Mouse (Mus musculus) ES-E14 (cell line): ENCODE data around the gene Prss21. TPM values are rescaled to one million over a fixed set of nuclear protein-coding genes. Genes with fewer than 3 reads are reported as not detected.

Experiments used
- DNase-seq: peaks from one replicate; pipeline ENCODE4 v3.0.0-alpha.2; 2013; ENCODE audit warnings: low read depth, low spot score
- H3K27ac ChIP-seq: 2 replicates; pipeline ENCODE4 v1.5.1; 2012; ENCODE audit warnings: low read depth, mild to moderate bottlenecking, low read length, moderate library complexity, mixed read lengths; ENCODE audit not compliant: poor library complexity, insufficient read depth, severe bottlenecking
- H3K36me3 ChIP-seq: 2 replicates; pipeline ENCODE4 v1.6.1; 2012; ENCODE audit warnings: mild to moderate bottlenecking, low read length, moderate library complexity, mixed read lengths; ENCODE audit not compliant: control insufficient read depth, poor library complexity, insufficient read depth, severe bottlenecking
- H3K4me1 ChIP-seq, 2 experiments: fragments of 150-350 bp in 1 of 2; sonication (generic) in 1 of 2; 2 replicates each; pipeline ENCODE4 v1.6.1; 2012; ENCODE audit warnings: low read length in 2 of 2, mild to moderate bottlenecking in 1 of 2, mixed read lengths in 1 of 2; ENCODE audit not compliant: control insufficient read depth in 2 of 2, insufficient read depth in 2 of 2, poor library complexity in 1 of 2
- H3K4me3 ChIP-seq, 2 experiments: fragments of 150-350 bp in 1 of 2; sonication (generic) in 1 of 2; 2 replicates each; pipeline ENCODE4 v1.5.1; 2012; ENCODE audit warnings: low read length in 2 of 2, low read depth in 1 of 2, mild to moderate bottlenecking in 1 of 2, mixed read lengths in 1 of 2; ENCODE audit not compliant: insufficient read depth in 1 of 2, poor library complexity in 1 of 2, severe bottlenecking in 1 of 2
- H3K9ac ChIP-seq: 2 replicates; pipeline ENCODE4 v1.6.1; 2012; ENCODE audit warnings: low read depth, mild to moderate bottlenecking, low read length, mixed read lengths; ENCODE audit not compliant: poor library complexity, insufficient read depth, severe bottlenecking
- H3K9me3 ChIP-seq: fragments of 150-350 bp; sonication (generic); 2 replicates; pipeline ENCODE4 v1.6.1; 2012; ENCODE audit warnings: low read depth, mild to moderate bottlenecking, low read length; ENCODE audit not compliant: control insufficient read depth, insufficient read depth
- CHD2 ChIP-seq: IDR thresholded peaks from 2 replicates; pipeline ENCODE4 v1.6.1; 2014; ENCODE audit warnings: mild to moderate bottlenecking, low read depth, low read length, inconsistent platforms
- HCFC1 ChIP-seq: IDR thresholded peaks from 2 replicates; pipeline ENCODE4 v1.6.1; 2012; ENCODE audit warnings: low read length, inconsistent platforms, borderline replicate concordance; ENCODE audit not compliant: insufficient read depth
- MAFK ChIP-seq: IDR thresholded peaks from 2 replicates; pipeline ENCODE4 v1.6.1; 2014; ENCODE audit warnings: mild to moderate bottlenecking, low read depth, low read length, inconsistent platforms; ENCODE audit not compliant: insufficient read depth
- ZC3H11A ChIP-seq: IDR thresholded peaks from 2 replicates; pipeline ENCODE4 v1.6.1; 2012; ENCODE audit warnings: low read depth, mild to moderate bottlenecking, inconsistent platforms, low read length, borderline replicate concordance
- ZNF384 ChIP-seq: IDR thresholded peaks from 2 replicates; pipeline ENCODE4 v1.6.1; 2012; ENCODE audit warnings: low read depth, low read length, inconsistent platforms
- in situ Hi-C, 2 experiments: fragments of 600-800 bp; cut with MboI; formaldehyde crosslinking; loops; one replicate each; pipeline ENCODE4 v1.15.1; 2025; ENCODE audit warnings: low sequenced_read_pairs in 2 of 2, inconsistent platforms in 1 of 2; ENCODE audit not compliant: unreplicated experiment in 2 of 2
- total RNA-seq: library from RNA; depleted of rRNA; stranded (reverse); fragments of 300-350 nt; gene quantifications from 2 replicates; pipeline ENCODE4 v1.2.3, GENCODE M21; 2012

The Prss21 gene
- total RNA-seq, 1 experiment: not detected

DNA sequence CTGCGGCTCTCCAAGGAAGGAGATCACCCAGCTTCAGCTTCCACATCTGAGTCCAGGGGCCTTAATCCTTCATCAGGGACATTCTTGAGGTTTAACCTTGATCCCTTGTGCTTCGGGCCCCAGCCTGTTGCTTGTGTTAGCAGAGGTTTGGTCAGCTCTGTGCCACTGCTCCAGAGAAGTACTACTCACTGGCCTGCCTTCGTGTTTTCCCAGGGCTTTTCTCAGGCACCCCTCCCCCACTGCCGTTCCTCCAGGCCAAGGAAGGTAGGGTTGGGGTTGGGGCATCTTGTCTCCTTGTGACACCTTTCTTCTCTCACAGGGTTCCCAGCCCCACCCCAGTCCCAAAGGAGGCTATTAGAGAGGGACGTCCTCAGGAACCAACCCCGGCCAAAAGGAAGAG is 45.8 kb upstream of the Prss21 start:
- H3K4me1 ChIP-seq: peaks cover 0 to 23% of the 10 kb centered on the region in 2 experiments; a peak in 1 of 4 replicates
- peak overlapping the region; percentile 14; the same call in 1 of the 2 replicates for H3K27ac ChIP-seq
- H3K9ac ChIP-seq: no peak overlapping the region
- peak overlapping the region in 1 of 2 experiments; percentile 15; a peak in 2 of 4 replicates for H3K4me3 ChIP-seq
- in situ Hi-C loops: no loop called here
- H3K36me3 ChIP-seq: peaks cover 84% of the 10 kb centered on the region
- TF ChIP-seq CHD2 (no peak), HCFC1 (no peak), ZC3H11A (no peak), MAFK (no peak), ZNF384 (no peak)
- no peak for DNase-seq
- peaks cover 21% of the 10 kb centered on the region for H3K9me3 ChIP-seq

DNA sequence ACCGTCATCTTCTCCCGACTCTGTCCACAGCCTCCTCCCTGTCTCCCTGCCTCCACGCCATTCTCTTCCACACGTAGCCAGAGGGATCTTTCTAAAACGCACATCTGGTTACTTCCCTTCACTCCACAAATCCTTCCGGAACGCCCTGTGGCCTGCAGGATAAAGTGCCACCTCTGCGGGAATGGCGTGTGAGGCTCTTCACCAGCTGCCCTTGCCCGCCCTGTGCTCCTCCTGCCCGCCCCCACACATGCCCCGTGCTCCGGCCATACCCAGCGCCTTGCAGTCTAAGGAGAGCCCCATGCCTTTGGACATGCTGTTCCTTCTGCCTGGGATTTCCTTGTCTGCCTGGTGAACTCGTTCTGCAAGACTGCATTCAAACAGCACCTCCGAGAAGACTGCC is 44.8 kb upstream of the Prss21 start:
- DNase-seq: no peak
- peaks cover 0 to 23% of the 10 kb centered on the region in 2 experiments; a peak in 1 of 4 replicates for H3K4me1 ChIP-seq
- no peak overlapping the region for H3K27ac ChIP-seq
- TF ChIP-seq ZC3H11A: no peak
- H3K9ac ChIP-seq: no peak overlapping the region
- H3K4me3 ChIP-seq: peak overlapping the region in 1 of 2 experiments; percentile 42; a peak in 2 of 4 replicates
- H3K9me3 ChIP-seq: peaks cover 12% of the 10 kb centered on the region; the same call in 1 of the 2 replicates
- peaks cover 80% of the 10 kb centered on the region for H3K36me3 ChIP-seq
- in situ Hi-C loops: no loop called here

DNA sequence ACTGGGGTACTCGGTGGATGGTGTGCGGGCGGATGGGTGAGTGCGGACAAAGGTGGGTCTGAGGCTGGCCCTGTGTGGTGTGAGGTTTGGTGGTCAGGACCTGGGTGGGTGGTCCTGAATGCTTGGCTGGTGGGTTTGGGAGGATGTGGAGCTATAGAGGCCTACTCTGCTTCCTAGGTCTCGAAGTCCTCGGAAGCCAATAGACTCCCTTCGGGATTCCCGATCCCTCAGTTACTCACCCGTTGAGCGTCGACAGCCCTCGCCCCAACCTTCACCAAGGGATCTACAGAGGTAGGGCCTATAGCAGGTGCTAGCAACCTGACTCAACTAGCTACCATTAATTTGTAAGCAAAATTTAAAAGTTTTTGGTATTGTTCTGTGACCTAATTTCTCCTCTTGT is 44.2 kb upstream of the Prss21 start:
- no peak overlapping the region for H3K27ac ChIP-seq
- H3K36me3 ChIP-seq: peaks cover 74% of the 10 kb centered on the region
- no peak overlapping the region for H3K4me3 ChIP-seq
- no peak for DNase-seq
- peaks cover 0 to 23% of the 10 kb centered on the region in 2 experiments; a peak in 1 of 4 replicates for H3K4me1 ChIP-seq
- H3K9ac ChIP-seq: no peak overlapping the region
- peaks cover 9% of the 10 kb centered on the region; the same call in 1 of the 2 replicates for H3K9me3 ChIP-seq
- TF ChIP-seq MAFK (no peak), HCFC1 (no peak), ZNF384 (no peak), ZC3H11A (no peak), CHD2 (no peak)
- in situ Hi-C loops: no loop called here

DNA sequence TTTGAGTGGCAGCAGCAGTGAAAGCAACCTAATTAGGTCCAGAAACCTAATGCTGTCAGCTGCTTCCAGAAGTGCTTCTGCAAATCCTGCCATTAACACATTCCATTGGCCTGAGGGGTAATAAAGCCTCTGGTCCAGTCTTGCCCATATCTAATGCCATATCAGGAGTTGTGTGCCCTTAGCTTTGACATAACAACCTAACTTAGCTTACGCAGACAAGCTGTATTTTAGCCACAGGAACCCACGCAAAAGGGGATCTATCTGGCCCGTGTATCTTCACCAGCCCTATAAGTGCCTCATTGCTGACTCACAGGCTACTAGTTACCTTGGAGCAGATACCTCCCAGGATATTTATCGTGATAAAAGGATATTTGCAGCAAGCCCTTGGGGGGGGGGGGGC is 42.3 kb upstream of the Prss21 start:
- H3K9ac ChIP-seq: no peak overlapping the region
- no peak for TF ChIP-seq ZC3H11A
- TF ChIP-seq CHD2: no peak
- TF ChIP-seq MAFK: no peak
- no peak for TF ChIP-seq ZNF384
- TF ChIP-seq HCFC1: no peak
- in situ Hi-C loops: no loop called here
- H3K36me3 ChIP-seq: peaks cover 54% of the 10 kb centered on the region
- no peak for DNase-seq
- H3K4me1 ChIP-seq: peaks cover 0 to 23% of the 10 kb centered on the region in 2 experiments; a peak in 2 of 4 replicates
- no peak overlapping the region for H3K27ac ChIP-seq
- no peak overlapping the region for H3K4me3 ChIP-seq
- no peaks in the 10 kb centered on the region for H3K9me3 ChIP-seq
